Mouse (Mus musculus) stomach, postnatal 0 days (tissue): ENCODE measurements at regions not wholly inside any gene's neighbourhood (a gene's known extent, or its start where the extent isn't known, plus 50 kb on each side); places are given as distances from the start of the nearest gene placed in this dataset.

Source experiments
- CTCF ChIP-seq: IDR thresholded peaks from 2 replicates; pipeline ENCODE4 v1.5.1; 2016; ENCODE audit warnings: antibody characterized with exemption, low read depth, mild to moderate bottlenecking, moderate library complexity
- EP300 ChIP-seq: optimal IDR thresholded peaks from 2 replicates; pipeline ENCODE3; 2016; ENCODE audit warnings: antibody characterized with exemption

GRCm38 (mm10) chr10:120284785-120285184 is 57.9 kb downstream of the Llph start:
- TF ChIP-seq EP300 (no peak), CTCF (no peak)
